Mouse (Mus musculus) limb, embryonic 14.5 days (tissue): Measurements from ENCODE around the gene Ywhae. TPM values are rescaled to one million over a fixed set of nuclear protein-coding genes. Genes with fewer than 3 reads are reported as not detected.

ENCODE experiments used
- ATAC-seq: fragments of 200-750 bp; cut with Nextera tagmentation; 2 replicates; pipeline ENCODE4 v1.8.0; 2017; ENCODE audit warnings: low read depth, moderate number of reproducible peaks, moderate TSS enrichment; ENCODE audit not compliant: low FRiP score
- DNase-seq: peaks from one replicate; pipeline ENCODE4 v3.0.0-alpha.2; 2015; ENCODE audit warnings: low spot score
- H3K27ac ChIP-seq: fragments of 300-500 bp; sonication (generic); replicated peaks from 2 replicates; pipeline ENCODE4 v1.5.1; 2014; ENCODE audit warnings: low read depth, mild to moderate bottlenecking, low read length, moderate library complexity, mixed read lengths
- H3K27me3 ChIP-seq: fragments of 300-500 bp; sonication (generic); 2 replicates; pipeline ENCODE4 v1.6.1; 2014; ENCODE audit warnings: low read length, mixed read lengths; ENCODE audit not compliant: control insufficient read depth, insufficient read depth
- H3K36me3 ChIP-seq: fragments of 300-500 bp; sonication (generic); 2 replicates; pipeline ENCODE4 v1.6.1; 2014; ENCODE audit warnings: mild to moderate bottlenecking, low read length, moderate library complexity, mixed read lengths; ENCODE audit not compliant: control insufficient read depth, insufficient read depth
- H3K4me1 ChIP-seq: fragments of 300-500 bp; sonication (generic); 2 replicates; pipeline ENCODE4 v1.6.1; 2014; ENCODE audit warnings: antibody characterized with exemption, low read length, mixed read lengths; ENCODE audit not compliant: control insufficient read depth, insufficient read depth
- H3K4me2 ChIP-seq: fragments of 300-500 bp; sonication (generic); replicated peaks from 2 replicates; pipeline ENCODE4 v1.6.1; 2014; ENCODE audit warnings: low read depth, mild to moderate bottlenecking, low read length, moderate library complexity; ENCODE audit not compliant: severe bottlenecking
- H3K4me3 ChIP-seq: fragments of 300-500 bp; sonication (generic); replicated peaks from 2 replicates; pipeline ENCODE4 v1.5.1; 2014; ENCODE audit warnings: low read length
- H3K9ac ChIP-seq: fragments of 300-500 bp; sonication (generic); 2 replicates; pipeline ENCODE4 v1.6.1; 2014; ENCODE audit warnings: mild to moderate bottlenecking, low read depth, low read length, moderate library complexity; ENCODE audit not compliant: severe bottlenecking
- H3K9me3 ChIP-seq: fragments of 300-500 bp; sonication (generic); 2 replicates; pipeline ENCODE4 v1.6.1; 2016; ENCODE audit warnings: low read length; ENCODE audit not compliant: control insufficient read depth
- POLR2A ChIP-seq: fragments of 200-500 bp; IDR thresholded peaks from 2 replicates; pipeline ENCODE4 v1.8.0; 2012; ENCODE audit warnings: inconsistent platforms, mild to moderate bottlenecking, moderate library complexity, borderline replicate concordance; ENCODE audit not compliant: insufficient read depth, insufficient read length; ENCODE audit errors: extremely low read depth
- WGBS: fragments of 180-500 bp; shearing (Covaris S2); extraction: QIAGEN DNeasy Blood & Tissue Kit; methylation state at CpG from one replicate; pipeline ENCODE4 v1.1.7; 2014; 5-methylcytosine and 5-hydroxymethylcytosine counted together
- polyA plus RNA-seq, 2 experiments: library from polyadenylated mRNA; depleted of rRNA in 1 of 2; stranded (reverse) in 1 of 2; unstranded in 1 of 2; fragments of >200 nt; fragmentation: Nextera tagmentation in 1 of 2; extraction: Ambion mirVana in 1 of 2; gene quantifications; 2 replicates each; pipeline versions ENCODE4 v1.2.1 to v1.2.3; 2012 to 2014

The Ywhae gene
- polyA plus RNA-seq, 2 experiments, result 629 to 772 TPM

- Histone ChIP-seq H3K9ac (no peak overlapping the region), H3K4me1 (no peaks in the 10 kb centered on the region), H3K9me3 (no peaks in the 10 kb centered on the region), H3K4me3 (no peak overlapping the region), H3K27ac (no peak overlapping the region), H3K27me3 (no peaks in the 10 kb centered on the region), H3K4me2 (no peak overlapping the region), H3K36me3 (peaks cover 2% of the 10 kb centered on the region; the same call in 1 of the 2 replicates)
- DNase-seq (no peak), ATAC-seq (no peak)
- whole genome bisulfite sequencing, result 68% methylated on average over 5 of the region's 5 CpGs
- no peak for TF ChIP-seq POLR2A
Measured at GRCm38 (mm10) chr11:75772562-75772961, 39.9 kb downstream of the Ywhae start.

GRCm38 (mm10) chr11:75775919-75776318, 43.2 kb downstream of the Ywhae start:
- no peak overlapping the region for H3K27ac ChIP-seq
- H3K4me3 ChIP-seq, result no peak overlapping the region
- no peaks in the 10 kb centered on the region for H3K9me3 ChIP-seq
- ATAC-seq, result no peak
- H3K27me3 ChIP-seq, result no peaks in the 10 kb centered on the region
- WGBS, result 96% methylated on average over 1 of the region's 1 CpGs
- no peaks in the 10 kb centered on the region for H3K36me3 ChIP-seq
- no peaks in the 10 kb centered on the region for H3K4me1 ChIP-seq
- DNase-seq, result no peak
- H3K4me2 ChIP-seq, result no peak overlapping the region
- no peak for TF ChIP-seq POLR2A
- H3K9ac ChIP-seq, result no peak overlapping the region

- no peak for TF ChIP-seq POLR2A
- Histone ChIP-seq H3K27me3 (no peaks in the 10 kb centered on the region), H3K9ac (no peak overlapping the region), H3K4me3 (no peak overlapping the region), H3K9me3 (no peaks in the 10 kb centered on the region), H3K4me2 (no peak overlapping the region), H3K27ac (no peak overlapping the region), H3K36me3 (no peaks in the 10 kb centered on the region), H3K4me1 (no peaks in the 10 kb centered on the region)
- WGBS, result 20% methylated on average over 6 of the region's 6 CpGs
- ATAC-seq (peak; percentile 65), DNase-seq (peak; percentile 75)
Measured at GRCm38 (mm10) chr11:75781919-75782318, 49.2 kb downstream of the Ywhae start.

- Histone ChIP-seq H3K36me3 (no peaks in the 10 kb centered on the region), H3K9ac (no peak overlapping the region), H3K27me3 (no peaks in the 10 kb centered on the region), H3K27ac (no peak overlapping the region), H3K4me1 (no peaks in the 10 kb centered on the region), H3K4me2 (no peak overlapping the region), H3K9me3 (no peaks in the 10 kb centered on the region), H3K4me3 (no peak overlapping the region)
- DNase-seq, result no peak
- ATAC-seq, result no peak
- 82% methylated on average over 5 of the region's 5 CpGs for WGBS
- no peak for TF ChIP-seq POLR2A
Measured at GRCm38 (mm10) chr11:75783799-75784198, 51.1 kb downstream of the Ywhae start.

GRCm38 (mm10) chr11:75785897-75786296, 53.2 kb downstream of the Ywhae start:
- H3K4me2 ChIP-seq, result no peak overlapping the region
- no peaks in the 10 kb centered on the region for H3K4me1 ChIP-seq
- WGBS, result 77% methylated on average over 8 of the region's 8 CpGs
- H3K27me3 ChIP-seq, result no peaks in the 10 kb centered on the region
- DNase-seq (no peak), ATAC-seq (no peak)
- no peak overlapping the region for H3K27ac ChIP-seq
- no peak for TF ChIP-seq POLR2A
- H3K9ac ChIP-seq, result no peak overlapping the region
- no peaks in the 10 kb centered on the region for H3K36me3 ChIP-seq
- H3K9me3 ChIP-seq, result no peaks in the 10 kb centered on the region
- no peak overlapping the region for H3K4me3 ChIP-seq

GRCm38 (mm10) chr11:75792535-75792934, 59.9 kb downstream of the Ywhae start:
- 76% methylated on average over 5 of the region's 5 CpGs for WGBS
- no peak for TF ChIP-seq POLR2A
- Histone ChIP-seq H3K36me3 (no peaks in the 10 kb centered on the region), H3K4me3 (no peak overlapping the region), H3K9me3 (no peaks in the 10 kb centered on the region), H3K4me1 (0 out of 2 replicates have a peak, but pooled peaks cover 3% of the 10 kb centered on the region), H3K9ac (no peak overlapping the region), H3K27ac (no peak overlapping the region), H3K27me3 (peaks cover 29% of the 10 kb centered on the region), H3K4me2 (no peak overlapping the region)
- ATAC-seq, result no peak
- no peak for DNase-seq
